Mouse (Mus musculus): ENCODE measurements around the gene Ccdc80.

- TF ChIP-seq CTCF (IDR thresholded peaks at IDR 0.05; ENCODE audit: borderline replicate concordance, control insufficient read depth, extremely low read depth, insufficient read depth, low read length, poor library complexity) (no peak), POLR2A (IDR thresholded peaks at IDR 0.05; ENCODE audit: control insufficient read depth, extremely low read depth, insufficient read depth, low read length, poor library complexity) (no peak)
These were observed 29.4 kb downstream of the Ccdc80 start for GRCm38 (mm10) chr16:45122571-45122970.

Measured in thymus, adult 2 months (tissue).